Mouse (Mus musculus): ENCODE measurements around the gene Arhgef25. TPM values are rescaled to one million over a fixed set of nuclear protein-coding genes. Genes with fewer than 3 reads are reported as not detected.
A peak's percentile ranks its signal among the peaks of the same experiment; 100 is the strongest.
"Not testable (repeated sequence)": the region's sequence is repeated elsewhere in the genome, so short reads cannot be mapped to it uniquely, and the experiment has no call there.

Gene Arhgef25
- total RNA-seq, 2 experiments from 2014 or later: 65.2 to 69.1 TPM

GRCm38 (mm10) chr10:127174170-127174569, 15.7 kb downstream of the Arhgef25 start:
- DNase-seq (ENCODE audit: extremely low spot score in 1 of 2, low spot score in 2 of 2): no peak
- intact Hi-C loops (cut with DNase I): no loop called here

- DNase-seq (ENCODE audit: extremely low spot score in 1 of 2, low spot score in 2 of 2): peak in 1 of 2 experiments; percentile 1
- intact Hi-C loops (cut with DNase I): no loop called here
These were observed 16.5 kb downstream of the Arhgef25 start for GRCm38 (mm10) chr10:127173148-127174065.

GRCm38 (mm10) chr10:127171631-127172200, 18.2 kb downstream of the Arhgef25 start:
- intact Hi-C loops (cut with DNase I): no loop called here
- no peak for DNase-seq (ENCODE audit: extremely low spot score in 1 of 2, low spot score in 2 of 2)

- intact Hi-C loops (cut with DNase I): no loop called here
- peak in 1 of 2 experiments; percentile 78 for DNase-seq (ENCODE audit: extremely low spot score in 1 of 2, low spot score in 2 of 2)
These were observed 19.0 kb downstream of the Arhgef25 start for GRCm38 (mm10) chr10:127170837-127171272.

GRCm38 (mm10) chr10:127170002-127170401, 19.9 kb downstream of the Arhgef25 start:
- DNase-seq (ENCODE audit: extremely low spot score in 1 of 2, low spot score in 2 of 2): peak in 1 of 2 experiments; percentile 61
- intact Hi-C loops (cut with DNase I): no loop called here

- DNase-seq (ENCODE audit: extremely low spot score in 1 of 2, low spot score in 2 of 2): no peak
- intact Hi-C loops (cut with DNase I): no loop called here
These were observed 22.2 kb downstream of the Arhgef25 start for GRCm38 (mm10) chr10:127167614-127168192.

- no peak for DNase-seq (ENCODE audit: extremely low spot score in 1 of 2, low spot score in 2 of 2)
- intact Hi-C loops (cut with DNase I): no loop called here
These were observed 22.9 kb downstream of the Arhgef25 start for GRCm38 (mm10) chr10:127166771-127167613.

- no peak for DNase-seq (ENCODE audit: extremely low spot score in 1 of 2, low spot score in 2 of 2)
- intact Hi-C loops (cut with DNase I): no loop called here
These were observed 23.5 kb downstream of the Arhgef25 start for GRCm38 (mm10) chr10:127166404-127166715.

- peak in 1 of 2 experiments; percentile 58 for DNase-seq (ENCODE audit: extremely low spot score in 1 of 2, low spot score in 2 of 2)
- intact Hi-C loops (cut with DNase I): loop anchor here (2.0 kb wide), 1 partner anchor 43 kb away; no protein-coding TSS in a partner anchor
These were observed 24.1 kb downstream of the Arhgef25 start for GRCm38 (mm10) chr10:127165654-127166403.

GRCm38 (mm10) chr10:127165354-127165653, 24.6 kb downstream of the Arhgef25 start:
- intact Hi-C loops (cut with DNase I): loop anchor here (2.0 kb wide), 1 partner anchor 43 kb away; no protein-coding TSS in a partner anchor
- DNase-seq (ENCODE audit: extremely low spot score in 1 of 2, low spot score in 2 of 2): no peak

- intact Hi-C loops (cut with DNase I): loop anchor here (2.0 kb wide), 1 partner anchor 42 kb away; no protein-coding TSS in a partner anchor
- peak; percentile 78 to 80 for DNase-seq (ENCODE audit: extremely low spot score in 1 of 2, low spot score in 2 of 2)
These were observed 25.1 kb downstream of the Arhgef25 start, which contains the start of gene B4galnt1 for GRCm38 (mm10) chr10:127164631-127165353. Gene B4galnt1, plus strand, starts transcription at chr10:127165225.

GRCm38 (mm10) chr10:127164190-127164589, 25.7 kb downstream of the Arhgef25 start:
- no peak for DNase-seq (ENCODE audit: extremely low spot score in 1 of 2, low spot score in 2 of 2)
- intact Hi-C loops (cut with DNase I): loop anchor here (2.0 kb wide), 1 partner anchor 41 kb away; no protein-coding TSS in a partner anchor

- DNase-seq (ENCODE audit: extremely low spot score in 1 of 2, low spot score in 2 of 2); intact Hi-C loops (cut with DNase I): not testable (repeated sequence)
These were observed 27.1 kb downstream of the Arhgef25 start for GRCm38 (mm10) chr10:127162771-127163261.

- DNase-seq (ENCODE audit: extremely low spot score in 1 of 2, low spot score in 2 of 2): no peak
- intact Hi-C loops (cut with DNase I): no loop called here
These were observed 29.2 kb downstream of the Arhgef25 start for GRCm38 (mm10) chr10:127160728-127161127.

GRCm38 (mm10) chr10:127160081-127160480, 29.8 kb downstream of the Arhgef25 start:
- DNase-seq (ENCODE audit: extremely low spot score in 1 of 2, low spot score in 2 of 2): no peak

GRCm38 (mm10) chr10:127158471-127158870, 31.4 kb downstream of the Arhgef25 start:
- intact Hi-C loops (cut with DNase I): no loop called here

More at GRCm38 (mm10) chr10:127160081-127160480, 29.8 kb downstream of the Arhgef25 start:
- intact Hi-C loops (cut with DNase I): no loop called here

GRCm38 (mm10) chr10:127156511-127156910, 33.4 kb downstream of the Arhgef25 start:
- DNase-seq (ENCODE audit: extremely low spot score in 1 of 2, low spot score in 2 of 2): no peak
- intact Hi-C loops (cut with DNase I): no loop called here

More at GRCm38 (mm10) chr10:127158471-127158870, 31.4 kb downstream of the Arhgef25 start:
- DNase-seq (ENCODE audit: extremely low spot score in 1 of 2, low spot score in 2 of 2): no peak
